Mouse (Mus musculus): ENCODE measurements around the gene Kcnj14.

The Kcnj14 gene

DNA sequence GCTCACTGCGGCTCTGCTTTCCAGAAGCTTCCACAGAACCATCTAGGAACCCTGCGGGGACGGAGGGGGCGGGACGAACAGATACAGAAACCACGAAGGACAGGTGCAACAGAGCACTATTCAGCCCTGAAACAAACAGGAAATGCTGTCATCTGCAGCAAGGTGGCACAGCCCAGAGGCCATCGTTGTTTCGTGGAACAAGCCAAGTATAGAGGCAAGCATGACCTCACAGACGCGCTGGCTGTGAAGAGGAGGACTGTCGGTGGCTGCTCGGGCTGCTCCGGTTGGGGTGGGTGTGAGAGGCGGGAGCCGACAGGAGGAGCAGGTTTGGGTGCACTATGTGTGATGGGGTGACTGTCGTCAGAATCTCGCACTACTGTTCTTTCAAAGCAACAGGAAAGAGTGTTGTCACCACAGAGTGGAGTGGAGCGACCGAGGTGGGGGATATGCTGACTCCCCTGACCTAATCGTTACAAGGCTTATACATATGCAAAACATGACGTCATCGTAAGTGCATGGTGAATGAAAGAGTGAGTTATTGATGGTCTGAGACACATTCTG lies 45.4 kb downstream of the Kcnj14 start:
- TF ChIP-seq CTCF (conservative IDR thresholded peaks at IDR 0.05; ENCODE audit: low read length), result no peak
- no peak for TF ChIP-seq NANOG (IDR thresholded peaks at IDR 0.05; ENCODE audit: borderline replicate concordance, low read length)
- TF ChIP-seq POU5F1 (IDR thresholded peaks at IDR 0.05; ENCODE audit: borderline replicate concordance, low read length), result no peak
- Histone ChIP-seq H3K4me1 (replicated peaks; ENCODE audit: low read depth, low read length) (peaks cover 14% of the 10 kb centered on the region), H3K27me3 (ENCODE audit: insufficient read depth, low read length) (peaks cover 28% of the 10 kb centered on the region), H3K4me3 (replicated peaks; ENCODE audit: low read length) (peak overlapping the region; percentile 20; the same call in 1 of the 2 replicates), H3K9me3 (ENCODE audit: low read length) (no peaks in the 10 kb centered on the region), H3K36me3 (ENCODE audit: insufficient read depth, low read length) (no peaks in the 10 kb centered on the region)

DNA sequence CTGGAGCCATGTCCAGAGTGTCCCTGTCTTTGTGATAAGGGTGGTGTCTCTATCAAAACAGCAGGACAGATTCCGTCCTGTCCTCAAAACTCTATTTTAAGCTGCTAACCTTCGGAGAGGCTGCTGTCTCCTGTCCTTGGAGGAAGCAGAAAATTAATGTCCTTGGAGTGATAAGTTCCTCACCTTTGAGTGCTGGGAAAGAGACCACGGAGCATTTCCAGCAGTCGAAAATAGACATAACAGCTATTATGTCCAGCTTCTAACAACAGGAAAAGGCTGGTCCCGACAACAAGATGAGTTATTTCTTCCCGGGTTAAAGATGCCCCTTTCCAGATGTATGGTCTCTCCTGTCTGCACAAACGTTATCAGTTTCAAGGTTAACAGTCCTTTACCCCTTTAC lies 49.3 kb downstream of the Kcnj14 start:
- Histone ChIP-seq H3K27me3 (ENCODE audit: insufficient read depth, low read length) (peaks cover 22% of the 10 kb centered on the region), H3K9me3 (ENCODE audit: low read length) (no peaks in the 10 kb centered on the region)

DNA sequence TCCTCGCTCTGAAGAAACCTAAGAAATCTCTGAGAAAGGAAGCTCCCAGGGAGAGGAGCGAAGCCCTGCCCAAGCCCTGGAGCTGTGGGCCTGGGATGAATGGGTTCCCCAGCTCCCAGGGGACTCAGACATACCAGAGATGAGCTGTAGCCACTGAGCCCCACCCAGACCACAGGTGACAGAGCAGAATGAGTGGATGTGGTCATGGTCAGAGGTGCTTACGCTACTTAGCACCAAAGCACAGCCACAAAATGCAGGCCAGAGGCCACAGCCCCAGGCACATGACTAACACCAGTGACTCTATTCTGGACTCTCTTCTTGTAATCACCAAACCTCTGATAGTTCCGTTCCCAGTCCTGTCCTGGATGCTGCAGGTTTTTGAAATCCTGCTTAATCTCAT lies 53.5 kb downstream of the Kcnj14 start:
- Histone ChIP-seq H3K36me3 (ENCODE audit: insufficient read depth, low read length) (no peaks in the 10 kb centered on the region), H3K9me3 (ENCODE audit: low read length) (peaks cover 4% of the 10 kb centered on the region; the same call in 1 of the 2 replicates), H3K27me3 (ENCODE audit: insufficient read depth, low read length) (peaks cover 19% of the 10 kb centered on the region), H3K4me1 (replicated peaks; ENCODE audit: low read depth, low read length) (peaks cover 18% of the 10 kb centered on the region; the same call in 1 of the 2 replicates), H3K4me3 (replicated peaks; ENCODE audit: low read length) (no peak overlapping the region)
- TF ChIP-seq POU5F1 (IDR thresholded peaks at IDR 0.05; ENCODE audit: borderline replicate concordance, low read length), result no peak
- TF ChIP-seq CTCF (conservative IDR thresholded peaks at IDR 0.05; ENCODE audit: low read length), result no peak
- TF ChIP-seq NANOG (IDR thresholded peaks at IDR 0.05; ENCODE audit: borderline replicate concordance, low read length), result no peak

More for the DNA sequence above, 49.3 kb downstream of the Kcnj14 start:
- peaks cover 17% of the 10 kb centered on the region for H3K4me1 ChIP-seq (replicated peaks; ENCODE audit: low read depth, low read length)
- TF ChIP-seq POU5F1 (IDR thresholded peaks at IDR 0.05; ENCODE audit: borderline replicate concordance, low read length), result no peak
- TF ChIP-seq NANOG (IDR thresholded peaks at IDR 0.05; ENCODE audit: borderline replicate concordance, low read length), result no peak
- no peak for TF ChIP-seq CTCF (conservative IDR thresholded peaks at IDR 0.05; ENCODE audit: low read length)
- no peak overlapping the region for H3K4me3 ChIP-seq (replicated peaks; ENCODE audit: low read length)
- H3K36me3 ChIP-seq (ENCODE audit: insufficient read depth, low read length), result no peaks in the 10 kb centered on the region

DNA sequence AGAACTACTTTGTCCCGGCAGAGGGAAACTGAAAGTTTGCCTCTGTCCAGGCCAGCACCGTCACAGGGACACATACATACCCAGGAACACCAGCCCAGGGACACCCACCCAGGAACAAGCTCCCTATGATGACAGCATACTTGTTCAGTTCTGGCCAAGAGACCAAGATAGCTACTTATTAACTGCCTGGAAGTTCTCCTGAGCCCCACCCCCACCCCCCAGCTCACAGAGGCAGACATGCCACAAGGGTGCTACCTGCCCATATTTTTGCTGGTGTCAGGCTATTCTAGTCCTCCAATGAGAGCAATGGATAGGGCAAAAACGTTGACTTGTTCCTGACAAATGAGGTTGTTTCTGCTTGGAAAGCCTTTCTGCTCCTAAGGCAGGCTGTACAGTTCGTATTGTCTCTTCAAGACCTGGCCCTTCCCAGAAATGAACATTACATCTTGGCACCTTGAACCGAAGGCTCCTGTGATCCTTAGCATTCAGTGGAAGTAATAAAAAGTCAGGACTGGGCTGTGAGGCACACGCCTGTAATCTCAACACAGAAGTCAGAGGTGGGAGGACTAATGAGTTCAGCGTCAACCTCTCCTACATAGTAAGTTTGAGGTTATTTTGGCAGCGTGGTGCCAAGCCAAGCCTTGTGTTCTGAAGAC lies 54.0 kb downstream of the Kcnj14 start:
- peaks cover 14% of the 10 kb centered on the region; the same call in 1 of the 2 replicates for H3K27me3 ChIP-seq (ENCODE audit: insufficient read depth, low read length)
- H3K4me1 ChIP-seq (replicated peaks; ENCODE audit: low read depth, low read length), result peaks cover 20% of the 10 kb centered on the region; the same call in 1 of the 2 replicates
- TF ChIP-seq CTCF (conservative IDR thresholded peaks at IDR 0.05; ENCODE audit: low read length), result no peak
- no peak for TF ChIP-seq NANOG (IDR thresholded peaks at IDR 0.05; ENCODE audit: borderline replicate concordance, low read length)
- no peak for TF ChIP-seq POU5F1 (IDR thresholded peaks at IDR 0.05; ENCODE audit: borderline replicate concordance, low read length)
- peaks cover 4% of the 10 kb centered on the region; the same call in 1 of the 2 replicates for H3K9me3 ChIP-seq (ENCODE audit: low read length)
- no peak overlapping the region for H3K4me3 ChIP-seq (replicated peaks; ENCODE audit: low read length)
- no peaks in the 10 kb centered on the region for H3K36me3 ChIP-seq (ENCODE audit: insufficient read depth, low read length)

DNA sequence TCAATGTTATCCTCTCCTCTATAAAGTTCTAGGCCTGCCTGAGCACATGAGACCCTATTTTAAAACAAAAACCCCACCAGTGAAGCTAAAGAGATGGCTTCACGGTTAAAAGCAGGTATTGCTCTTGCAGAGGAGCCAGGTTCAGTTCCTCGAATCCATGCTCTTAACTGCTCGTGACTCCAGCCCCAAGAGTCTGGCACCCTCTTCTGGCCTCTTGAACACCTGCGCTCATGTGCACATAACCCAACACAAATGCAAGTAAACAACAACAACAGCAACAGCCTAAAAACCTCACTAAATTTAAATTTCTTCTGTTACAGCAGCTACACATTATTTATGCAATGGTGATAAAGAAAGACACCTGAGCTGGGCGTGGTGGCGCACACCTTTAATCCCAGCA lies 57.1 kb downstream of the Kcnj14 start:
- TF ChIP-seq CTCF (conservative IDR thresholded peaks at IDR 0.05; ENCODE audit: low read length) (peak; percentile 24; the same call in 1 of the 2 replicates), POU5F1 (IDR thresholded peaks at IDR 0.05; ENCODE audit: borderline replicate concordance, low read length) (no peak)
- Histone ChIP-seq H3K9me3 (ENCODE audit: low read length) (peaks cover 4% of the 10 kb centered on the region; the same call in 1 of the 2 replicates), H3K27me3 (ENCODE audit: insufficient read depth, low read length) (peaks cover 4% of the 10 kb centered on the region; the same call in 1 of the 2 replicates), H3K36me3 (ENCODE audit: insufficient read depth, low read length) (no peaks in the 10 kb centered on the region), H3K4me1 (replicated peaks; ENCODE audit: low read depth, low read length) (peaks cover 20% of the 10 kb centered on the region; the same call in 1 of the 2 replicates), H3K4me3 (replicated peaks; ENCODE audit: low read length) (no peak overlapping the region)

DNA sequence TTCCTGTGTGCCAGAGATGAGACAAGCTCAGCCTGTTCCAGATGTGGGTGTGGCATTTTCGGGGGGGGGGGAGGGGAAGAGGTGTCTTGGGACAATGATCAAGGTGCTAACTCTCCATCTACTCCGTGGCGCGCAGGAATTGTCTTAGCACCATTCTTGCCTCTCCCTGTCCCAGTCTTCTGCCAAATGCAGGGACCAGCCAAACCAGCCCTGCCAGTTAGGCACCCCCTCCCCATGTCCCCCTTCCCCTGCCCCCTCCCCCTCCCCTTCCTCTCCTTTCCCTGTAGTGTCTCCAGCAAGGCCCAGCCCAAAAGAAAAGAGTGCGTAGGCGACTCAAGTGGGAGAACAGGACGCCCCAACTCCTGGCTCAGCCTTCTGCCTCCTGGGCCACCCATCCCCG lies 57.8 kb downstream of the Kcnj14 start:
- H3K27me3 ChIP-seq (ENCODE audit: insufficient read depth, low read length), result peaks cover 4% of the 10 kb centered on the region; the same call in 1 of the 2 replicates
- H3K4me3 ChIP-seq (replicated peaks; ENCODE audit: low read length), result no peak overlapping the region
- peaks cover 20% of the 10 kb centered on the region; the same call in 1 of the 2 replicates for H3K4me1 ChIP-seq (replicated peaks; ENCODE audit: low read depth, low read length)
- no peaks in the 10 kb centered on the region for H3K36me3 ChIP-seq (ENCODE audit: insufficient read depth, low read length)
- H3K9me3 ChIP-seq (ENCODE audit: low read length), result peaks cover 4% of the 10 kb centered on the region; the same call in 1 of the 2 replicates
- TF ChIP-seq POU5F1 (IDR thresholded peaks at IDR 0.05; ENCODE audit: borderline replicate concordance, low read length) (no peak), NANOG (IDR thresholded peaks at IDR 0.05; ENCODE audit: borderline replicate concordance, low read length) (no peak), CTCF (conservative IDR thresholded peaks at IDR 0.05; ENCODE audit: low read length) (no peak)

Measured in E14TG2a.4 (cell line).